Mouse (Mus musculus) small intestine, adult 2 months (tissue): ENCODE measurements around the gene Fam117b.

Source experiments
- CTCF ChIP-seq: fragments of 200-500 bp; IDR thresholded peaks from 2 replicates; pipeline ENCODE4 v1.5.1; 2012; ENCODE audit warnings: low read depth, mild to moderate bottlenecking, control low read depth, inconsistent platforms, low read length, moderate library complexity, mixed read lengths; ENCODE audit not compliant: insufficient replicate concordance, insufficient read length; ENCODE audit errors: extremely low read depth
- POLR2A ChIP-seq: fragments of 200-500 bp; IDR thresholded peaks from 2 replicates; pipeline ENCODE4 v1.6.1; 2012; ENCODE audit warnings: low read depth, mild to moderate bottlenecking, control low read depth, inconsistent platforms, low read length, moderate library complexity

DNA sequence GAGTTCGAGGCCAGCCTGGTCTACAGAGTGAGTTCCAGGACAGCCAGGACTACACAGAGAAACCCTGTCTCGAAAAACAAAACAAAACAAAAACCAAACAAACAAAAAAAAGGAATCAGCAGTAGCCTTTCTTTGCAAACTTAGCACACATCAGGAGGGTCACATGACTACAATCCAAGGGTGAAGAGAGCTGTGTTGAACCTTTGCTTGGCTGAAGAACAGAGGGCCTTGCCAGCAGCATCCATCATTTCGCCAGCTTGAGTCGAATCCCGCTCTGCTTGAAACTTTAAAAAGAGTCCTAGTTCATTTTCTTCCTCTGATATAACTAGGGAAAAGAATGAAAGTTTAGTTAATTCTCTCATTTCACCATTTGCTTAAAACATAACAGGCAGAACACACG lies 102.7 kb downstream of the Fam117b start:
- TF ChIP-seq CTCF (no peak), POLR2A (no peak)
